Mouse (Mus musculus): ENCODE measurements around the gene Hus1b.

Gene Hus1b

GRCm38 (mm10) chr13:30947540-30947939 lies at the start of gene Hus1b:
TSS of gene Hus1b (minus strand) at chr13:30947759.
- no peak for DNase-seq

- DNase-seq, result no peak
Measured at GRCm38 (mm10) chr13:30994249-30994858, 46.8 kb upstream of the Hus1b start.

DNA sequence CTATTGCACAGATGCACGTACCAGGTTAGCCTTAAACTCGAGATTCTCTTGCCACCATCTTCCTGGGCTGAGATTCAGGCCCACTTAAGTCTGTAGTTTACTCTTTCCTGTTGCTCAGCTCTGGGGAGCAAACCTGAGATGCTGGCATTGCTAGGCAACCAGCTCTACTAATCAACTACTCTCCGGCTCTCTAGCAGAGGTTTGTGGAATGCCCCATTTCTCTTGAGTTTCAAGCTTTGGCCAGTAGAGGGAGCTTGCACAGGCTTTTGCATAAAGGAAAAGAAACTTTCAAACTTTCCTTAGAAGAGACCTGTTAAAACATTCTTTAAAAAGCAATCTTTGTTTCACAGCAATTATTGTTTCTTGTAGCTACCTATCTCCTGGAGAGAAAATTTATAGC lies 46.3 kb upstream of the Hus1b start:
- DNase-seq, result peak in 1 of 2 experiments; percentile 68

DNA sequence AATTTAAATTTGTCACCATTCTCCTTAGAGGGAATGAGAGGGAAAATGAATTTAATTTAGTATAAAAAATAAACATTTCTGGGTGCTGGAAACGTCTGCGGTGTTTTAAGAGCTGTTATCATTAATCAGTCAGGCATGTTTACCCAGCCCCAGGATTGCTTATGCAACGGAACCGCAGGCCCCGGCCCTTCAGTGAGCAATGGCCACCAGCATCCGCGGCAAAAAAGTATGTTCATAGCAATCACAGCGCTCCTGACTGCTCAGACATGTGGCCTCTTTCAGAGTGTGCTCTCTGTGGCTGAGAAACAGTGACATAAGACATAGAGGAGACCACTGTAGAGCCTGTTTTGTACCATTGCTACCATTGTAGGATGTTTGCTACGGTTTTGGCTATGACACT lies 42.7 kb upstream of the Hus1b start:
- peak; percentile 48 to 75 for DNase-seq

- no peak for DNase-seq
Measured at GRCm38 (mm10) chr13:30989710-30990109, 42.2 kb upstream of the Hus1b start.

GRCm38 (mm10) chr13:30987686-30988085 lies 40.1 kb upstream of the Hus1b start:
- no peak for DNase-seq

DNA sequence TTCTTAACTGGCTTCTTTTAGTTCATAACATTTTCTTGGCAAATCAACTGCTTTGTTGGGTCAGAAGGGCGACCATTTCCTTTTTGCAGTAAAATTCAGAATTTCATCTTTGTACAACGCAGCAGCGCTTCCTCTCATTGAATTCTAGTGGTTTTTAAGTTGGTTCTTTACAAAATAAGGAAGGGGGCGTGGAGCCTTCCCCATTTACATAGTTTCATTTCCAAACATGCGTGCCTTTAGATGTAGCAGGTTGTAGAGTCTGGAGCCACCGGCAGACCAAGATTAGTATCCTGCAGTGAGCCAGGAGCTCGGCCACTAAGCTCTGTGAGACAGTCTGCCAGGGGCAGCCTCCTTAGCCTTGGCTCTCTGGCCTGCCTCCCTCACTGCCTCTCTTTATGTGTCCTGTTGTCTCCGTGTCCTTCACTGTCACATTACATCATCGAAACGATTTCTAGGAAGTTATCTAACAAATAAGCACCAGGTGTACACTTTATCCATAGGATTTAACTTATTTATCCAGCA lies 39.4 kb upstream of the Hus1b start:
- DNase-seq, result peak in 1 of 2 experiments; percentile 23

- DNase-seq, result peak; percentile 63 to 80
Measured at GRCm38 (mm10) chr13:30985598-30986466, 38.3 kb upstream of the Hus1b start.

- DNase-seq, result no peak
Measured at GRCm38 (mm10) chr13:30985275-30985597, 37.7 kb upstream of the Hus1b start.

DNA sequence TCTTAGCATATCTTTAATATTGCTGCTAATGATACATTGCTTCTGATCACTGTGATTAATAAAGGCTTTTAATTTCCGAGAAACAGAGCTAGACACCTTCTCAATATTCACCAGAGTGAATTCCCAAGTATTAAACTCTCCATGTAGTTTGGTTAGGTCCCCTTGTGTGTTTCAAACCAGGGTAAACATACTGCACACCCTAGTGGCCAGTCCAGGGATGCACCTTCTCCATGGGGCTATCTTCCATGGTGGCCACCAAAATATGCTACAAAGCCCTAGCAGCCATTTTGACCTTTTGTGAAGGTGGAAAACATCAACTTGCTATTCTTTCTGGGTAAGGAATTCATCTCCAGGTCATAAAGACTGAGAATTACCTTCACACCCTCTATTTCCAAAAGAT lies 34.1 kb upstream of the Hus1b start:
- peak; percentile 33 to 65 for DNase-seq

DNA sequence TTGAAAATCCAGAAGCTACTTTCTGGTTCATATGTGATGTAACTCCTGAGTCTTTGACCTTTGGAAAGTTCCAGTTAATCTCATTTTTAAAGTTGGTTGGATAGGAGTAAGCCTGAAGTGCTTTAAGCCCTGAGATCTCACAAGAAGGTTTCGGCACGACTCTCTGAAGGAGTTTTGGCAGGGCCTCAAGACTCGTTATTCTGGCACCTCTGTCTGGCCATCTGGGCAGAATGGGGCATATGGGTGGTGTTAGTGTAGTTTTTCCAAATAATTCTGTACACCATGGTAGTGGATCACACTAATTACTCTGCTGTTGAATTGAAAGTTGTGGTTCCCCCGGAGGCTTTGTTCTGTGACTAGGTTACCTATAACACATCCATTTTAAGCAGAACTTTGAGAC lies 30.7 kb upstream of the Hus1b start:
- no peak for DNase-seq

- no peak for DNase-seq
Measured at GRCm38 (mm10) chr13:30976536-30977084, 29.1 kb upstream of the Hus1b start.

GRCm38 (mm10) chr13:30974247-30974630 lies 26.7 kb upstream of the Hus1b start:
- DNase-seq, result no peak

- peak; percentile 90 for DNase-seq
Measured at GRCm38 (mm10) chr13:30973501-30974246, 26.1 kb upstream of the Hus1b start, which contains the start of the genes Exoc2 and Gm5447. TSS of gene Exoc2 (minus strand) at chr13:30974093. TSS of gene Gm5447 (plus strand) at chr13:30974204.

DNA sequence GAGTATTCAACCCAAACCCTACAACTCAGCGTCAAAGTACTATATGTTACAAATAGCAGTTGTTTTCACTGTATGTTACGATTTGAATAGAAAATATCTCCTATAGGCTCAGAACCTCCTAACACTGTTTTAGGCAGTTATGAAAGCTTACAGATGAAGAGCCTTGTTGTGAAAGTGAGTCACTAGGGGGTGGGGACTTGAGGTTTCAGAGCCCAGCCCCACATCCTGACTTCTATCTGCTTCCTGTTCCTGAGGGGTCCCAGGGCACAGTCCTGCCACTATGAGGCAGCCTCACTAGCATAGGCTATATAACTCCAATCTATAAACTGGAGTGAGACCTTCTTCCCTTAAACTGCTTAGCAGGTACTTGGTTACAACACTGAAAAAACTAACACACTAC lies 24.5 kb upstream of the Hus1b start:
- DNase-seq, result peak in 1 of 2 experiments; percentile 16

DNA sequence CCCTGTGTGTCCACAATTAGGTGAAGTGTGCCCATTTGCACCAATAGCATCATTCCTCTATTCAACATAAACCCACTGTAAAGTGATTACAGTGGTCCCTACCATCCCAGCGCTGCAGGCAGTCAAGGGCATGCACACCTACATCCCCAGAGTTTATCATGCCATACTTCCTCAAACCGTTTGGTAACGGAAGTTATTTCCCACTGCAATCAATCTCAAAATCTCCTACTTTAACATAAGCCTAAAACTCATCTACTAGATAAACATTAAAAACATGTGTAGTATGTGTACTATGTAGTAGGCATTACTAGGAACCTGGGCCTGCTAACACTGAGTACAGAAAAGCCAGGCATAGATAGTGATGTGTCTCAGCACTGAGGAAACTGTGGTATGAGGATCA lies 23.5 kb upstream of the Hus1b start:
- DNase-seq, result no peak

DNA sequence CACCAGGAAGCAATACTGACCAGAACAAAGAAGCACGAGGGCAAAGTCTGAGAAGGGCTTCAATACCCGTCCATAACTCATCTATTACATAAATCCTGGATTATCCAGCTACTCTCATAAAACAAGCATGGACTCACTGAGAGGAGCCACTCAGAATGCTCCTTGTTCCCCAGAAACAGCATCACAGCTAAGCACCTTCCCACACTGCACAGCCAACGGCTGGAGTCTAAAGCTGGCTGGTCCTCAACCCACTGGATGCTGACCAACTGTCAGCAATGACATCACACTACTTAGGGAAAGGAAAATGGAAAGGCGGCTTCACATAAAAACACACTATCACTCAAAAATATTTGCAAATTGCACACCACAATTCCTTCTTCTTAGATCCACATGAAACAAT lies 20.8 kb upstream of the Hus1b start:
- DNase-seq, result peak; percentile 34 to 46

DNA sequence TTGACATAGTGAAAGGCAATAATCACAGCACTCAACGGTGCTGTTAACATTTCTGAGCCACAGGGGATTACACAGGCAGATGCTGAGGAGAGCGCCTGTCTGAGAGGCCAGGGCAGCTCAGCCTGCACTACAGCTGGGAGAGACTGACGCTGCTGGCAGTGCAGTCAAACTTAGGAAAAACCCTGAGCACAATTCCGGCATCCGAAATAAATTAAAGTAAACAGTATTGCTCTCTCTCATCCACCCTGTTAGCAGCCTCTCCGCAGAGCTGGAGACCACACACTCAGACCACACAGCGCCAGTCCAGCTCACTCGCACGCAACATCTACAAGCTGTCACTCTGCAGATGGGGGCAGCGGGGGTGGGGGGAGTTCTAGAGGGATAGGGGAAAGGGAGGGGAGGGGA lies 18.9 kb upstream of the Hus1b start:
- peak; percentile 44 to 77 for DNase-seq

- DNase-seq, result no peak
Measured at GRCm38 (mm10) chr13:30961932-30962331, 14.4 kb upstream of the Hus1b start.

DNA sequence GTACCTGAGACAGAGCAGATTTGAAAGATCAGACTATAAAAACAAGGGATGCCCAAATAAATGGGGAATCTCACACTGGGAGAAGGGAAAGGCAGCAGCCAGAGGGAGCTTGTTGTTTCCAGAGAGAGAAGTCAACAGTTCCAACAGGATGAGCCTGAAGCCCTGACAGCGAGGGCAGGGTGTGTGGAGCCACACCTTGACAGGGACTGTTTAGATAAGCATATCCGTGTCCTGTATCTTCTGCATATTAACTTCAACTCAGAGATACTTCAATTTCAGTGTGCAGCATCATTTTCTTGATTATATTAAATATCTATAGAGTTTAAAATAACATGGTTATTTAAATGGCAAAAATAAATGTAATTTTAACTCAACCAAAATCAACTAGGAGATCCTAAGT lies 13.2 kb upstream of the Hus1b start:
- no peak for DNase-seq

- DNase-seq, result no peak
Measured at GRCm38 (mm10) chr13:30953580-30953979, 6.0 kb upstream of the Hus1b start.

GRCm38 (mm10) chr13:30952044-30952443 lies 4.5 kb upstream of the Hus1b start:
- no peak for DNase-seq

DNA sequence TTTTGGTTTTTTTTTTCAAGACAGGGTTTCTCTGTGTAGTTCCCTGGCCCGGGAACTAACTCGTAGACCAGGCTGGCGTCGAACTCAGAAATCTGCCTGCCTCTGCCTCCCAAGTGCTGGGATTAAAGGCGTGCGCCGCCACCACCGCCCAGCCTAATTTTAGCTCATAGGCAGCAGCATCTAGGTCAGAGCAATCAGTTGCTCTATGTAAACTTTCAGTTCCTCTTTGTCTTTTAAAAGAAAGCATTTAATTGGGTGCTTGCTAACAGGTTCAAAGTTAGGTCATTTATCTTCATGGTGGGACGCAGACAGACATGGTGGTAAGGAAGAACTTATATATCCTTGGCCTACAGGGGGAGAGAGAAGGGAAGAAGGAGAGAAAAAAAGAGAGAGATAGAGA lies 1.6 kb upstream of the Hus1b start:
- no peak for DNase-seq

All from lung, postnatal 4 days (tissue).